Mouse (Mus musculus) urinary bladder, postnatal 10 days (tissue): ENCODE data around the gene Samd10.
A peak's percentile ranks its signal among the peaks of the same experiment; 100 is the strongest.

Experiments
- DNase-seq: peaks from one replicate; pipeline ENCODE4 v3.0.0; 2022; ENCODE audit warnings: low spot score

The Samd10 gene

GRCm38 (mm10) chr2:181598454-181599351, at the start of gene Samd10:
Gene Samd10 (minus strand): TSS chr2:181599212.
- no peak for DNase-seq

- DNase-seq = no peak
These were observed 47.8 kb upstream of the Samd10 start for GRCm38 (mm10) chr2:181646626-181647472.

GRCm38 (mm10) chr2:181645666-181646065, 46.7 kb upstream of the Samd10 start:
- no peak for DNase-seq

GRCm38 (mm10) chr2:181644361-181644760, 45.3 kb upstream of the Samd10 start:
- no peak for DNase-seq

- DNase-seq = no peak
These were observed 36.9 kb upstream of the Samd10 start for GRCm38 (mm10) chr2:181635865-181636264.

GRCm38 (mm10) chr2:181632624-181633023, 33.6 kb upstream of the Samd10 start:
- DNase-seq = no peak

GRCm38 (mm10) chr2:181628471-181628870, 29.5 kb upstream of the Samd10 start:
- DNase-seq = no peak

- DNase-seq = no peak
These were observed 24.4 kb upstream of the Samd10 start for GRCm38 (mm10) chr2:181623401-181623800.

- DNase-seq = no peak
These were observed 19.9 kb upstream of the Samd10 start for GRCm38 (mm10) chr2:181618761-181619495.

- DNase-seq = no peak
These were observed 3.4 kb upstream of the Samd10 start for GRCm38 (mm10) chr2:181602367-181602766.

GRCm38 (mm10) chr2:181601751-181602145, 2.7 kb upstream of the Samd10 start:
- DNase-seq = no peak

- peak; percentile 81 for DNase-seq
These were observed 2.1 kb upstream of the Samd10 start for GRCm38 (mm10) chr2:181600828-181601750.

- no peak for DNase-seq
These were observed 1.3 kb upstream of the Samd10 start for GRCm38 (mm10) chr2:181600226-181600758.

- DNase-seq = no peak
These were observed 1.5 kb downstream of the Samd10 start for GRCm38 (mm10) chr2:181597378-181598061.

- DNase-seq = no peak
These were observed 2.6 kb downstream of the Samd10 start for GRCm38 (mm10) chr2:181596221-181596960.

GRCm38 (mm10) chr2:181594946-181595696, 3.9 kb downstream of the Samd10 start:
- DNase-seq = no peak

- DNase-seq = no peak
These were observed 5.1 kb downstream of the Samd10 start for GRCm38 (mm10) chr2:181593937-181594336.

- DNase-seq = no peak
These were observed 6.0 kb downstream of the Samd10 start for GRCm38 (mm10) chr2:181593042-181593421.
